Mouse (Mus musculus): ENCODE measurements at regions not wholly inside any gene's neighbourhood (a gene's known extent, or its start where the extent isn't known, plus 50 kb on each side); places are given as distances from the start of the nearest gene placed in this dataset.

GRCm38 (mm10) chr5:85729613-85730012 is 335.8 kb downstream of the Cenpc1 start:
- TF ChIP-seq MAFK (IDR thresholded peaks at IDR 0.05; ENCODE audit: insufficient read depth, low read depth, low read length): no peak
- TF ChIP-seq ZC3H11A (IDR thresholded peaks at IDR 0.05; ENCODE audit: borderline replicate concordance, low read depth, low read length): no peak
- no peak for TF ChIP-seq CHD2 (IDR thresholded peaks at IDR 0.05; ENCODE audit: low read depth, low read length)
